Mouse (Mus musculus) lung, adult 2 months (tissue): ENCODE measurements at regions not wholly inside any gene's neighbourhood (a gene's known extent, or its start where the extent isn't known, plus 50 kb on each side); places are given as distances from the start of the nearest gene placed in this dataset.

Experiments used
- CTCF ChIP-seq: fragments of 200-500 bp; IDR thresholded peaks from 2 replicates; pipeline ENCODE4 v1.5.1; 2011; ENCODE audit warnings: mild to moderate bottlenecking, low read length, control low read depth; ENCODE audit not compliant: insufficient read depth
- POLR2A ChIP-seq: fragments of 200-500 bp; IDR thresholded peaks from 2 replicates; pipeline ENCODE4 v1.6.1; 2011; ENCODE audit warnings: low read depth, mild to moderate bottlenecking, control low read depth, low read length, borderline replicate concordance; ENCODE audit errors: extremely low read depth

GRCm38 (mm10) chr3:18623831-18624304 lies 675.7 kb downstream of the Cypt12 start:
- peak; percentile 71 for TF ChIP-seq CTCF
- TF ChIP-seq POLR2A = no peak
